Mouse (Mus musculus) bone marrow, adult 2 months (tissue): Measurements from ENCODE around the gene Col4a2.

Source experiments
- CTCF ChIP-seq: fragments of 200-500 bp; IDR thresholded peaks from 2 replicates; pipeline ENCODE4 v1.5.1; 2011; ENCODE audit warnings: low read length, control low read depth; ENCODE audit not compliant: control insufficient read depth, insufficient read depth
- POLR2A ChIP-seq: fragments of 200-500 bp; IDR thresholded peaks from 2 replicates; pipeline ENCODE4 v1.6.1; 2011; ENCODE audit warnings: low read depth, mild to moderate bottlenecking, control low read depth, low read length, borderline replicate concordance; ENCODE audit not compliant: control insufficient read depth

DNA sequence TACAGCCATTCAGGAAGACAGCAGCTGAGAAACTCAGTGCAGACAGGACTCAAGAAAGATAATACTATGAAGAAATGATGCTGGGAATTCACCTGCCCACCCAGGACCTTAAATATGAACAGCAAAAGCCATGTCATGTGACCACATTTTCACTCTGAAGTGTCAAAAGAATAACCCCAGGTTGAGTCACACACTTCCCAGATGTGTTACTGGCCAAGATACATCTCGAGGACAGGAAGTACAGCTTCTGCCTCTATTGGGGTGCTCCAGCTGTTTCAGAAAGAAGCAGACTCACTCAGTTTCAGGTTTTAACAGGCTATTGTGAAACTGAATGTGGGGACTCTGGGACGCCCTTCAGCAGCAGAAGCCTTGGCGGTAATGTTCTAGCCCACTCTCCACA is 140.0 kb downstream of the Col4a2 start:
- TF ChIP-seq CTCF (no peak), POLR2A (no peak)
